ENCODE assay signal across 20 mouse cellular contexts in the genomic region with DNA sequence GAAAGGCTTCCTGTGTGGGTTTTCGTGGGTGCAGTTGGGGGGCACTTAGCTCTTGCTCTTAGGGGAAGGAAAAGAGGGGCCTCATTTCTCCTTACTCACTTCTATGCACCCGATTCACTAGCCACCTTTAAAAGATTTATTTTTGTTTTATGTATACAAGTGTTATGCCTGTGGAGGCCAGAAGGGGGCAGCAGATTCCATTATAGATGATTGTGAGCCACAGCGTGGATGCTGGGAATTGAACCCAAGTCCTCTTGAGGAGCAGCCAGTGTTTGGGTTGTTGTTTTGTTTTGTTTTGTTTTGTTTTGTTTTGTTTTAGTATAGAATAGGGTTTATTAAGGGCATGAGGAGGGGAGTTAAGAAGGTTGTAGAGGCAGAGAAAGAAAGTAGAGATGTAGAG.
DNase-seq lines count a peak whose midpoint lies in the region; ATAC-seq and TF ChIP-seq lines count a peak whose summit lies in the region.
"Had no signal": no experiment of that assay in that cellular context is flagged by ENCODE, and none has a peak within 500 bp of the region (broad histone marks: within the 10 kb centered on the region; RNA-seq: fewer than 3 reads in every experiment).

No protein-coding gene starts in this region.

- no peaks in the 10 kb centered on the region for H3K36me3 ChIP-seq in heart, adult 2 months (ENCODE audit: control insufficient read depth, insufficient read depth, low read length)
- H3K36me3 ChIP-seq in midbrain, postnatal 0 days (ENCODE audit: insufficient read depth, low read length): no peaks in the 10 kb centered on the region
- no peaks in the 10 kb centered on the region for H3K36me3 ChIP-seq in midbrain, embryonic 13.5 days
- H3K36me3 ChIP-seq in intestine, embryonic 15.5 days: no peaks in the 10 kb centered on the region
- H3K36me3 ChIP-seq: embryonic facial prominence, embryonic 15.5 days; forebrain, embryonic 10.5 days; hindbrain, embryonic 15.5 days; limb, embryonic 15.5 days; midbrain, embryonic 15.5 days; stomach, embryonic 15.5 days had no signal

- no peak for TF ChIP-seq EP300 in heart, adult 2 months (IDR thresholded peaks at IDR 0.05; ENCODE audit: insufficient read depth, low read depth, low read length)

- H3K4me2 ChIP-seq in midbrain, postnatal 0 days (ENCODE audit: low read depth, low read length, poor library complexity, severe bottlenecking): no peak overlapping the region
- no peak overlapping the region for H3K4me2 ChIP-seq in midbrain, embryonic 13.5 days (replicated peaks)
- no peak overlapping the region for H3K4me2 ChIP-seq in intestine, embryonic 15.5 days (replicated peaks)
- H3K4me2 ChIP-seq: embryonic facial prominence, embryonic 15.5 days; heart, embryonic 11.5 days; hindbrain, embryonic 15.5 days; limb, embryonic 15.5 days; midbrain, embryonic 15.5 days; stomach, embryonic 15.5 days had no signal

- no peaks in the 10 kb centered on the region for H3K9me3 ChIP-seq in midbrain, postnatal 0 days (ENCODE audit: low read length)
- 0 out of 2 replicates have a peak, but pooled peaks cover 4% of the 10 kb centered on the region for H3K9me3 ChIP-seq in midbrain, embryonic 13.5 days
- no peaks in the 10 kb centered on the region for H3K9me3 ChIP-seq in intestine, embryonic 15.5 days
- H3K9me3 ChIP-seq: embryonic facial prominence, embryonic 15.5 days; hindbrain, embryonic 15.5 days; limb, embryonic 15.5 days; midbrain, embryonic 15.5 days; stomach, embryonic 15.5 days had no signal

- no peak overlapping the region for H3K9ac ChIP-seq in heart, adult 2 months (ENCODE audit: low read depth, low read length)
- no peak overlapping the region for H3K9ac ChIP-seq in midbrain, postnatal 0 days (replicated peaks; ENCODE audit: low read length, poor library complexity, severe bottlenecking)
- no peak overlapping the region for H3K9ac ChIP-seq in midbrain, embryonic 13.5 days (replicated peaks)
- H3K9ac ChIP-seq in intestine, embryonic 15.5 days: no peak overlapping the region
- H3K9ac ChIP-seq: embryonic facial prominence, embryonic 15.5 days; hindbrain, embryonic 15.5 days; limb, embryonic 15.5 days; midbrain, embryonic 15.5 days; stomach, embryonic 15.5 days had no signal

- H3K4me1 ChIP-seq in heart, adult 2 months (ENCODE audit: control insufficient read depth, insufficient read depth, low read length): no peaks in the 10 kb centered on the region
- H3K4me1 ChIP-seq in midbrain, postnatal 0 days (ENCODE audit: insufficient read depth, low read length): no peaks in the 10 kb centered on the region
- H3K4me1 ChIP-seq in midbrain, embryonic 13.5 days (replicated peaks): peaks cover 5% of the 10 kb centered on the region; the same call in 1 of the 2 replicates
- H3K4me1 ChIP-seq in intestine, embryonic 15.5 days (replicated peaks): no peaks in the 10 kb centered on the region
- H3K4me1 ChIP-seq: embryonic facial prominence, embryonic 15.5 days; forebrain, embryonic 10.5 days; limb, embryonic 15.5 days; midbrain, embryonic 15.5 days; stomach, embryonic 15.5 days had no signal

- no peaks in the 10 kb centered on the region for H3K79me2 ChIP-seq in heart, adult 2 months (replicated peaks; ENCODE audit: control insufficient read depth, insufficient read depth, low read length)

- no peak for DNase-seq in heart, adult 2 months
- DNase-seq in heart, postnatal 25 days (ENCODE audit: low spot score): no peak
- DNase-seq in midbrain, postnatal 0 days (ENCODE audit: low spot score): no peak
- peak; percentile 30 for DNase-seq in ZHBTc4 (ENCODE audit: low read depth, low spot score)
- DNase-seq in spleen, postnatal 4 days (ENCODE audit: low spot score in 2 of 2): no peak
- DNase-seq: adrenal gland, postnatal 10 days; cerebellum, adult 9-10 months; gastrocnemius, postnatal 36 days; heart, postnatal 14 days; kidney, adult 18-20 months; spleen, adult 18-20 months had no signal

- intact Hi-C loops in heart, adult 2 months (cut with DNase I): no loop called here
- intact Hi-C loops in heart, postnatal 25 days (cut with DNase I): loop anchor here (2.0 to 5.0 kb wide), 3 partner anchors 109 to 204 kb away; no protein-coding TSS in a partner anchor

- TF ChIP-seq POLR2A in heart, adult 2 months (IDR thresholded peaks at IDR 0.05; ENCODE audit: insufficient read depth, low read depth, low read length): no peak

- peak; percentile 44 for TF ChIP-seq CTCF in heart, adult 2 months (IDR thresholded peaks at IDR 0.05)
- TF ChIP-seq CTCF in midbrain, postnatal 0 days (IDR thresholded peaks at IDR 0.05): peak; percentile 32

- H3K4me3 ChIP-seq in heart, adult 2 months: no peak overlapping the region
- H3K4me3 ChIP-seq in midbrain, postnatal 0 days (ENCODE audit: low read depth, low read length): no peak overlapping the region
- H3K4me3 ChIP-seq in midbrain, embryonic 13.5 days (replicated peaks): no peak overlapping the region
- no peak overlapping the region for H3K4me3 ChIP-seq in intestine, embryonic 15.5 days (replicated peaks)
- H3K4me3 ChIP-seq: embryonic facial prominence, embryonic 15.5 days; forebrain, embryonic 10.5 days; hindbrain, embryonic 15.5 days; limb, embryonic 15.5 days; midbrain, embryonic 15.5 days; stomach, embryonic 15.5 days had no signal

- 84% methylated on average over 3 of the region's 3 CpGs for WGBS in heart, adult 2 months
- WGBS in midbrain, postnatal 0 days: 86% methylated on average over 3 of the region's 3 CpGs
- WGBS in midbrain, embryonic 13.5 days: 81% methylated on average over 3 of the region's 3 CpGs
- WGBS in intestine, embryonic 15.5 days: 87% methylated on average over 3 of the region's 3 CpGs

- H3K27ac ChIP-seq in heart, adult 2 months: no peak overlapping the region
- H3K27ac ChIP-seq in midbrain, postnatal 0 days (ENCODE audit: low read depth, low read length): no peak overlapping the region
- no peak overlapping the region for H3K27ac ChIP-seq in midbrain, embryonic 13.5 days
- no peak overlapping the region for H3K27ac ChIP-seq in intestine, embryonic 15.5 days
- H3K27ac ChIP-seq: embryonic facial prominence, embryonic 15.5 days; forebrain, embryonic 10.5 days; hindbrain, embryonic 15.5 days; limb, embryonic 15.5 days; midbrain, embryonic 15.5 days; stomach, embryonic 15.5 days had no signal

- no peak for ATAC-seq in midbrain, postnatal 0 days (ENCODE audit: low FRiP score)
- no peak for ATAC-seq in midbrain, embryonic 13.5 days
- ATAC-seq in intestine, embryonic 15.5 days: no peak
- ATAC-seq: midbrain, embryonic 15.5 days had no signal

- H3K27me3 ChIP-seq in heart, adult 2 months (ENCODE audit: control insufficient read depth, insufficient read depth, low read length): no peaks in the 10 kb centered on the region
- H3K27me3 ChIP-seq in midbrain, postnatal 0 days (ENCODE audit: insufficient read depth, low read length): no peaks in the 10 kb centered on the region
- H3K27me3 ChIP-seq in midbrain, embryonic 13.5 days: no peaks in the 10 kb centered on the region
- H3K27me3 ChIP-seq in intestine, embryonic 15.5 days (replicated peaks): no peaks in the 10 kb centered on the region
- H3K27me3 ChIP-seq: embryonic facial prominence, embryonic 15.5 days; hindbrain, embryonic 15.5 days; limb, embryonic 15.5 days; midbrain, embryonic 15.5 days; stomach, embryonic 15.5 days had no signal
